Mouse (Mus musculus): Measurements from ENCODE around the gene Pspc1. TPM values are rescaled to one million over a fixed set of nuclear protein-coding genes. Genes with fewer than 3 reads are reported as not detected.

The Pspc1 gene
- polyA plus RNA-seq (2014; fragmentation: Illumina TruSeq; extraction: RNeasy Lipid Tissue Mini Kit (QIAGEN cat#74804)), result 120 TPM

DNA sequence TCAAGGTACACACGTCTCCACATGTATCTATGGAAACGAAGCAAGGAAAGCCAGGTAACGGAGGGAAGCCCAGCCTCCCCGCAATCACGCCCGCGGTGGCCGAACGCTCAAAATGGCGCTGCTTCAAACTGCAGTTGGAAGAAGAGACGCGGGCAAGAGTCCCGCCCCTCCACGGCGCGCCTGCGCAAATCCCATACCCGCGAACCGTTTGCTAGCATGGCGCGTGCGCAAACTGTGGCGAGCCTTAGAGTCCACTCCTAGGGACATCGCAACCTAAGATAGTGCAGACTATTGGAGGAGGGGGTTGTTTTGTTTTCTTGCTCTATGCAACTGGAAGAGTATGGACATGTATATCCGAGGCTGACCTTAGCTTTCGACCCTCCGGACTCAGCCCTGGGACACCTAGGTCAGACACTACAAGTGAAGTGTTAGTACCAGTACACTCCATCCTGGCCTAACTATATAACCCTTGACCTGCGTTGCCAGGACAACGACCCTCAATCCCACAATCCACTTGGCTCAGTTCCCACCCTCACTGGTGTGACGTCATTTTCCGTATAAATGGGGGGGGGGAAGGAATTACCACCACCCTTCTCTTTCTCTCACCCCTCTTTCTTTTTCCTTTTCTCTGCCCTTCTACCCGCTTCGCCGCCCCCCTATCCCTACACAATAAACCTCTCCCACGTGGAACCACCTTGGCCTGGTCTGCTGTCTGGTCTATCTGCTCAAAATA, at the start of gene Pspc1:
Gene Pspc1 (minus strand): TSS at position 117 of the 733 bp plus-strand sequence.

DNA sequence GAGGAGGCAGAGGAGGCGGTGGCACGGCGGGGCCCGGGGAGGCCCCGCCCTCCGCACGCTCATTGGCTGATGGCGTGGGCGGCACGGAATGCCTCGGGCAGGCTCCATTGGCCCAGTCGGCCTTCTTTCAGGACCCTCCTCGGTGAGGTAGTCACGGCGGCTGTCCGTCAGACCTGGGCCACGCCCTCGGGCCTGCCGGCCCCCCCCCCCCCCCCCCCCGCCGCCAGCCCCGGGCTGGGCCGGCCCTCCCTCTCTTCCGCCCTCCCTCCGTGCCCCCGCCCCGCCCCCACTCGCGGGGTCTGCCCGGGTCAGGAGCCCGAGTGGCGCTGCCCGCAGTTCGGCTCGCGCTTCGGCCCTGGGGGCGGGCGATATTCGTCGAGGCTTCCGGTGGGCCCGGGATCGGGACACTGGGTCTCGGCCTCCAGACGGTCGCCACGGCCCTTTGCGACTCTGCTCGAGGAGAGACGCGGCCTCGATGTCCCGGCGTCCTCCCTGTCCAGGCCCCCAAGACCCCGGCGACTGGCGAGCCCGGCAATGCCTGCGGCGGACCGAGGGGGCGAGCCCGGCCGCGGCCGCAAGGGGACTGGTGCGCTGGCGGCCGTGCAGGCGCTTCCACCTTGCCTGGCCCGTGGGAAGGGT, 33.7 kb upstream of the Pspc1 start, which contains the start of gene Zmym5:
Gene Zmym5 (minus strand): TSS at position 16 of the 639 bp plus-strand sequence.

Other genes starting within 250 kb of the Pspc1 start
- gene Cenpj, start 202.9 kb downstream of the Pspc1 start, polyA plus RNA-seq (2014; fragmentation: Illumina TruSeq; extraction: RNeasy Lipid Tissue Mini Kit (QIAGEN cat#74804)), result 32.1 TPM
- gene Parp4, start 202.7 kb downstream of the Pspc1 start, polyA plus RNA-seq (2014; fragmentation: Illumina TruSeq; extraction: RNeasy Lipid Tissue Mini Kit (QIAGEN cat#74804)), result 28.8 TPM
- 158 TPM for gene Mphosph8, start 110.1 kb downstream of the Pspc1 start, polyA plus RNA-seq (2014; fragmentation: Illumina TruSeq; extraction: RNeasy Lipid Tissue Mini Kit (QIAGEN cat#74804))
- gene Zmym5, start 33.4 kb upstream of the Pspc1 start, polyA plus RNA-seq (2014; fragmentation: Illumina TruSeq; extraction: RNeasy Lipid Tissue Mini Kit (QIAGEN cat#74804)), result 150 TPM
- 297 TPM for gene Zmym2, start 108.3 kb upstream of the Pspc1 start, polyA plus RNA-seq (2014; fragmentation: Illumina TruSeq; extraction: RNeasy Lipid Tissue Mini Kit (QIAGEN cat#74804))